Mouse (Mus musculus): ENCODE measurements around the gene Tmem33. TPM values are rescaled to one million over a fixed set of nuclear protein-coding genes. Genes with fewer than 3 reads are reported as not detected.

Gene Tmem33
- total RNA-seq, 2 experiments from 2014 or later: 48.8 to 85.7 TPM

GRCm38 (mm10) chr5:67311811-67312521, 51.6 kb downstream of the Tmem33 start:
- ATAC-seq (replicated peaks; ENCODE audit: poor library complexity, severe bottlenecking): no peak

GRCm38 (mm10) chr5:67312522-67312851, 52.1 kb downstream of the Tmem33 start:
- ATAC-seq (replicated peaks; ENCODE audit: poor library complexity, severe bottlenecking): no peak

GRCm38 (mm10) chr5:67321656-67322268, 61.4 kb downstream of the Tmem33 start:
- ATAC-seq (replicated peaks; ENCODE audit: poor library complexity, severe bottlenecking): no peak

GRCm38 (mm10) chr5:67324032-67324431, 63.7 kb downstream of the Tmem33 start:
- no peak for ATAC-seq (replicated peaks; ENCODE audit: poor library complexity, severe bottlenecking)

GRCm38 (mm10) chr5:67340811-67341210, 80.4 kb downstream of the Tmem33 start:
- ATAC-seq (replicated peaks; ENCODE audit: poor library complexity, severe bottlenecking): no peak

Other genes starting within 250 kb of the Tmem33 start
- gene Phox2b, start 161.3 kb upstream of the Tmem33 start, total RNA-seq (2014; fragmentation: Nextera tagmentation): not detected in 2 replicates
- not detected in 2 replicates for gene Phox2b, start 161.3 kb upstream of the Tmem33 start, total RNA-seq (2017)
- 30.4 and 44.6 TPM in 2 replicates for gene Slc30a9, start 46.4 kb downstream of the Tmem33 start, total RNA-seq (2014; fragmentation: Nextera tagmentation)
- 23.8 and 36.6 TPM in 2 replicates for gene Slc30a9, start 46.4 kb downstream of the Tmem33 start, total RNA-seq (2017)
- gene Bend4, start 167.7 kb downstream of the Tmem33 start, total RNA-seq (2014; fragmentation: Nextera tagmentation): 0.85 and 1.0 TPM in 2 replicates
- 0.72 and 1.3 TPM in 2 replicates for gene Bend4, start 167.7 kb downstream of the Tmem33 start, total RNA-seq (2017)

All from granulocyte monocyte progenitor cell, adult 5-6 weeks (primary cell).